Mouse (Mus musculus): ENCODE results near the gene Dcpp1.

- TF ChIP-seq CTCF (IDR thresholded peaks at IDR 0.05; ENCODE audit: low read depth) (0 out of 2 replicates have a peak, but pooled peaks have one; percentile 6), EP300 (IDR thresholded peaks at IDR 0.05; ENCODE audit: low read depth) (no peak)
Observed at GRCm38 (mm10) chr17:23850028-23850427, 30.6 kb upstream of the Dcpp1 start.
